Mouse (Mus musculus) right cerebral cortex, adult 2 months (tissue): ENCODE measurements around the gene Ndufa5.

ENCODE experiments used
- DNase-seq, 2 experiments: peaks; one replicate each; pipeline ENCODE4 v3.0.0; 2021 to 2022; ENCODE audit warnings: low spot score in 2 of 2

The Ndufa5 gene

DNA sequence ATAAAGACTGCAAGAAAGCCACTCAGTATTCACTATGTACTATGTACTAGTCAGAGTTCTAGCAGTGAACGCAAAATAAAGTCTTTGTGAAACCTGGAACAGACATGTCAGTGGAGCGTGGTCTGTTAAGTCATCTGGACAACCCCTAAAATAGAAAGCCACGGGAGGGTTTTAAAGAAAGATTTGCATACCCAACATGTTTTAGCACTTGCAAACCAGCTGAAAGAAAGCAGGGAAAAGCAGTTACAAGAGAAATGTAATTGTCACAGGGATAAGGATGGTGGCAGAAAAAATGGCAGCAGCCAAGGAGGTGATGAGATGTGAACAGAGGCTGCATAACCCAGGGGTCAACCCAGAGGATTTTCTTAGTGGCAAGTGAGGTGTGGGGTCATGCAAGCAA is 2.1 kb downstream of the Ndufa5 start:
- DNase-seq: no peak

DNA sequence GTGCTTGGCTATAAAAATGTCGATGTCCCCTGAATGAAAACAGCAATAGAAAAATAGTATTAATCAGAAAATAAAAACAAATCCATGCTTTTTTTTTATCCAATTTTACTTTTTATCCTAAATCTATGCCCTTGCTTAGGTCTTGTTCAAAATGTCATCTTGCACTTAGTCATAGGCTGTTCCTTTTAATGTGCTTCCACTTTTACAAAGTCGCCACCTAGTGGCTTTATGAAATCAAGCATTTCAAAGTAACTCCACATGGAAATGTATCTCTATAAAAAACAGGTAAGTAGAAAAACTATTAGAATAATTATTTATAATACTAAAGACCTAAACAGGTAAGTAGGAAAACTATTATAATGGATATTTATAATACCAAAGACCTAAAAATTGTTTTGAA is 11.6 kb downstream of the Ndufa5 start:
- no peak for DNase-seq

DNA sequence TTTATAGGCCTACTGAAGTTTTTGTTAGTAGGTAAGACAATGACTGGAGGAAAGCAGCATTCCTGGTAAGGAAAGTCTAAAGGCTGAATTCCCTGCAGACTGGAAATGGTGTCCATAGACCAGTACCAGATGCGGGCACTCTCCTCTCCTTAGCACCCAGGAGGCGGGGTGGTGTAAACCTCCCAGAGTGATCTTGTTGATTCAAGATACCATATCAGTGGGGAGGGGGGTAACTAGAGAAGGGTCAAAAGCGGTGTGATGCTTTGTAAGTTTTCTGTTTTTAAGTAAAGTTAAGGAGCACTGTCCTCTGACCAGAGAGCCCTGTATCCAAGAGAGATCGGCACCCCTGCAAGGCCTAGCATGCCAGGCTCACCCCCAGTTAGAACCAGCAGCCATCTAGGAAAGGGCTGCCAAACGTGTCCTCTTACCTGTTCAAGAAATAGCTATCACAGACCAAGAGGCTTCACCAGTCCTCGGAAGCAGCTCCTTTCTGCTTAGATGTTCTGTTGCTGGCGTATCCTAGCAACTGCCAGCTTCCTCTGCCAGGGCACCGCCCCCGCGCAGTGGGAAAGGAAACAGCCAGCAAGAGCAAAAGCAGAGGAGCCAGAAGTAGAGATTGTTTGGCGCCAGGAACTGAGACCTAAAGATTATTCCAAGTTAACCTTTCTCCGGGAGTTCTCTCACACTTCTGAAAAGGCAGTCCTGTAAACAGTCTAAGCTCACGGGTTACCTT is 13.1 kb downstream of the Ndufa5 start, which contains the start of gene Iqub:
TSS of gene Iqub (minus strand) at position 516 of the 733 bp plus-strand sequence.
- DNase-seq: peak; percentile 87 to 89

DNA sequence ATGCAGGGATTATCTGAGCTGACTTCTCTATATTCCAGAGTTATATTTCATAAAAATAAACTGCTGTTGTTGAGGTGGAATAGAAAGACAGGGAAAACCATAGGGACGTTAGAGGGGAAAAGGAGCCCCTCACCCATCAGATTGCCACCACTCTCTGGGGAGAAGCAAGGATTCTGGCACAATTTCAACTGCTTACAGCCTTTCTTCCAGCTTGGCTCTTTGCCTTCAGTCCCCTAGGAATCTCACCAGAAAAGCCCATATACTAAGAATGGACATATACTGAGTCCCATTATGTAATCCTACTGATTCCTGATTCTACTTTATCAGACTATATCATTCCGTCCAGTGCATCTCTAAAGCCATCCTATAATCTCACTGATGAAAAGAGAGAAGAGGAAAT is 23.7 kb downstream of the Ndufa5 start:
- no peak for DNase-seq

DNA sequence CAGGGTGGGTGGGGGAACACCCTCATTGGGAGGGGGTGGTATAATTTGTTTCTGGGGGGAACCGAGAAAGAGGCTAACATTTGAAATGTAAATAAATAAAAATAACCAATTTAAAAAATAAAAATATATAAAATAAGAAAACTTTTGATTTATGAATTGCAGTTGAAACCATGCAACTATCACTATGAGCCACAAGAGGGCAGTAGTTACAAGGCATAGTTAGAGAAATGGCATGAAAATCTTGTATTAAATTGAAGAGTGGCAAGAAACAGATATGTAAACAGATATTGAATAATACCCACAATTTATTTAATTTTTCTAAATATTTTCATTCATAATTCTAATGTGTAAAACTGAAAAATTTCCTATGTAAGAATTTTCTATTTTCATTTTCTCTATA is 37.5 kb downstream of the Ndufa5 start:
- no peak for DNase-seq

DNA sequence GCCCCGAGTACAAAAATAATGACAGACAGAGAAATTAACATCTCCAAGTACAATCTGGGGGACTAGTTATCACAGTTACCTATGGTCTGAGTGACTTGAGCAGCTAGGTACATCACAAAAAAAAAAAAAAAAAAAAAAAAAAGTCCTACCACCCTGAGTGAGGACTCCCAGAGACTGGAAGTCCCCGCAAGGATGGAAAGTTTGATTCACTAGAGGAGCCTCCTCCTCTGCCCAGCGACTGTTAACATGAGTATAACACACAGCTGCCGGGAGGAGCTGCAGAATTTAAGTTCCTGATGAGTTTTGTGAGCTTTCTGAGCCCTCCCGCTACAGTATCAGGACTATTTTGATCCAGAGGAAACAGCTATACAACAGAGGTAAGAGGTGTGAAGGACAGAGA is 41.3 kb downstream of the Ndufa5 start:
- DNase-seq: no peak

DNA sequence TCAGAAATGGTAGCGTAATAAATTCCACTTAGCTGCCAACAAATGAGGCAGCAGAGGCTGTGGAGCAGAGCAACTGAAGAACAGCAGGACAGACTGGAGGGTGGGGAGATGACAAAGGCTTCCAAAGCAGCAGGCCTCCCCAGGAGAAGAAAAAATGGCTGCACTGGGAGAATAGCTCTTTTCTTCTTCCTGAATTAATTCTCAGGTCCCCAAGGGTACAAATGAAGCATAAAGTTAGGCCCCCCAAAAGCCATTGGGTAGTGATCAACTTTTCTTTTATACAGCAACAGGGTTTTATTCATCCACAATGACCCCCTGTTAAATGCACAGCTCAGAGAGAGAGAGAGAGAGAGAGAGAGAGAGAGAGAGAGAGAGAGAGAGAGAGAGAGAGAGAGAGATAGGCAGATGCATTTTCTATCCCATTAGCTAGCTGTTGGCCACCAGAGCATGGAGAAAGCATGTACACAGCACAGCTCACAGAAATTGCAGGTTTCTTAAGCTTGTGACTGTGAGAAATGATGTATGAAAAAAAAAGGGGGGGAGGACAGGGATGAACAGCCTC is 57.2 kb downstream of the Ndufa5 start:
- no peak for DNase-seq

DNA sequence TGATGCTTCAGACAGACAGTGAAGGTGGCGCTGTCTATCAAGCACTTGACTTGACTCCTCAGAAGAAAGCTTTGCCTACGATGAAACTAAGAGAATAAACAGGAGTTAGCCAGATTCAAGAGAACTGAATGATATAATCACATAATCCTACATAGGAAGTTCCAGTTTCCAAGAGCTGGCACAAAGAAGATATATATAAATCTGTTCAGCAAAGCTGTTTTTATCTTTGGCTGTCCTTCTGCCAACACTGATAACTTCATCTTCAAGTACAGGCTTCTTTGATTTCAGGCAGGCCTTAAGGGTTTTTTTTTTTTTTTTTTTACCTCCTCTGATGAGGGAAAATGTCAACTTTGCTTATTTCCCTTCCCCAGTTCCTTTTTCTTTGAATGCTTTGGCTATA is 57.7 kb downstream of the Ndufa5 start:
- no peak for DNase-seq
